Mouse (Mus musculus) hindbrain, postnatal 0 days (tissue): ENCODE data around the gene Prdx1. TPM values are rescaled to one million over a fixed set of nuclear protein-coding genes. Genes with fewer than 3 reads are reported as not detected.
"Not testable (repeated sequence)": the region's sequence is repeated elsewhere in the genome, so short reads cannot be mapped to it uniquely, and the experiment has no call there.

Source experiments
- ATAC-seq: fragments of 200-750 bp; cut with Nextera tagmentation; 2 replicates; pipeline ENCODE4 v1.8.0; 2017; ENCODE audit warnings: mild to moderate bottlenecking, moderate TSS enrichment, moderate library complexity
- DNase-seq: peaks from one replicate; pipeline ENCODE4 v3.0.0-alpha.2; 2015; ENCODE audit warnings: low spot score
- H3K27ac ChIP-seq: fragments of 300-500 bp; sonication (generic); 2 replicates; pipeline ENCODE4 v1.5.1; 2014; ENCODE audit warnings: mild to moderate bottlenecking
- H3K27me3 ChIP-seq: fragments of 300-500 bp; sonication (generic); 2 replicates; pipeline ENCODE4 v1.6.1; 2014; ENCODE audit warnings: low read length, mixed read lengths; ENCODE audit not compliant: insufficient read depth
- H3K36me3 ChIP-seq: fragments of 300-500 bp; sonication (generic); 2 replicates; pipeline ENCODE4 v1.6.1; 2014; ENCODE audit warnings: low read length, mixed read lengths; ENCODE audit not compliant: insufficient read depth
- H3K4me1 ChIP-seq: fragments of 300-500 bp; sonication (generic); 2 replicates; pipeline ENCODE4 v1.6.1; 2014; ENCODE audit warnings: antibody characterized with exemption, low read length, mixed read lengths; ENCODE audit not compliant: insufficient read depth
- H3K4me2 ChIP-seq: fragments of 300-500 bp; sonication (generic); 2 replicates; pipeline ENCODE4 v1.6.1; 2014; ENCODE audit warnings: low read depth, mild to moderate bottlenecking, low read length, moderate library complexity, mixed read lengths
- H3K4me3 ChIP-seq: fragments of 300-500 bp; sonication (generic); 2 replicates; pipeline ENCODE4 v1.5.1; 2014; ENCODE audit warnings: low read length
- H3K9ac ChIP-seq: fragments of 300-500 bp; sonication (generic); replicated peaks from 2 replicates; pipeline ENCODE4 v1.6.1; 2014; ENCODE audit warnings: mild to moderate bottlenecking, low read length, moderate library complexity, mixed read lengths
- H3K9me3 ChIP-seq: fragments of 300-500 bp; sonication (generic); 2 replicates; pipeline ENCODE4 v1.6.1; 2016; ENCODE audit warnings: low read length, mixed read lengths
- CTCF ChIP-seq: IDR thresholded peaks from 2 replicates; pipeline ENCODE4 v1.5.1; 2016; ENCODE audit warnings: antibody characterized with exemption, control low read depth, low read depth
- WGBS: fragments of 180-500 bp; shearing (Covaris S2); extraction: QIAGEN DNeasy Blood & Tissue Kit; methylation state at CpG from one replicate; pipeline ENCODE4 v1.1.7; 2014; 5-methylcytosine and 5-hydroxymethylcytosine counted together
- polyA plus RNA-seq: library from polyadenylated mRNA; unstranded; fragments of >200 nt; fragmentation: Nextera tagmentation; extraction: Ambion mirVana; gene quantifications from 2 replicates; pipeline ENCODE4 v1.2.1, GENCODE M21; 2015
- total RNA-seq: library from RNA; depleted of rRNA; stranded (reverse); fragments of >200 nt; gene quantifications from 2 replicates; pipeline ENCODE4 v1.2.3, GENCODE M21; 2014

The Prdx1 gene
- total and polyA plus RNA-seq, 2 experiments from 2014 or later, result 136 to 589 TPM

GRCm38 (mm10) chr4:116650924-116651796, 34.2 kb upstream of the Prdx1 start, which contains the start of gene Akr1a1:
Gene Akr1a1 (minus strand): TSS chr4:116651680.
- under 1% methylated on average over 39 of the region's 39 CpGs for WGBS
- H3K9me3 ChIP-seq, result no peaks in the 10 kb centered on the region
- peaks cover 4% of the 10 kb centered on the region; the same call in 1 of the 2 replicates for H3K36me3 ChIP-seq
- H3K4me1 ChIP-seq, result peaks cover 5% of the 10 kb centered on the region; the same call in 1 of the 2 replicates
- TF ChIP-seq CTCF, result no peak
- ATAC-seq, result peak; percentile 99
- H3K4me2 ChIP-seq, result peak within 1 kb of the TSS; percentile 72
- peak; percentile 96 for DNase-seq
- H3K4me3 ChIP-seq, result peak within 1 kb of the TSS; percentile 86
- H3K27ac ChIP-seq, result peak within 1 kb of the TSS; percentile 91
- H3K27me3 ChIP-seq, result no peaks in the 10 kb centered on the region
- H3K9ac ChIP-seq, result peak within 1 kb of the TSS; percentile 92

- Histone ChIP-seq H3K27ac (peak overlapping the region; percentile 91; the same call in 1 of the 2 replicates), H3K9ac (peak overlapping the region; percentile 92), H3K4me3 (peak overlapping the region; percentile 86), H3K36me3 (peaks cover 4% of the 10 kb centered on the region; the same call in 1 of the 2 replicates), H3K9me3 (no peaks in the 10 kb centered on the region), H3K4me1 (peaks cover 5% of the 10 kb centered on the region; the same call in 1 of the 2 replicates), H3K4me2 (peak overlapping the region; percentile 72), H3K27me3 (no peaks in the 10 kb centered on the region)
- DNase-seq, result no peak
- no peak for TF ChIP-seq CTCF
- WGBS, result 9% methylated on average over 6 of the region's 6 CpGs
- ATAC-seq, result peak; percentile 44; the same call in 1 of the 2 replicates
Measured at GRCm38 (mm10) chr4:116651797-116652135, 33.6 kb upstream of the Prdx1 start.

- 84% methylated on average over 6 of the region's 6 CpGs for WGBS
- no peak overlapping the region for H3K9ac ChIP-seq
- peaks cover 5% of the 10 kb centered on the region; the same call in 1 of the 2 replicates for H3K4me1 ChIP-seq
- ATAC-seq (no peak), DNase-seq (no peak)
- no peak overlapping the region for H3K27ac ChIP-seq
- no peak overlapping the region for H3K4me2 ChIP-seq
- no peak for TF ChIP-seq CTCF
- no peaks in the 10 kb centered on the region for H3K9me3 ChIP-seq
- no peaks in the 10 kb centered on the region for H3K27me3 ChIP-seq
- H3K36me3 ChIP-seq, result peaks cover 4% of the 10 kb centered on the region; the same call in 1 of the 2 replicates
- H3K4me3 ChIP-seq, result no peak overlapping the region
Measured at GRCm38 (mm10) chr4:116653228-116653627, 32.1 kb upstream of the Prdx1 start.

- H3K4me2 ChIP-seq, result no peak overlapping the region
- H3K9ac ChIP-seq, result no peak overlapping the region
- H3K9me3 ChIP-seq, result no peaks in the 10 kb centered on the region
- H3K27me3 ChIP-seq, result no peaks in the 10 kb centered on the region
- H3K4me3 ChIP-seq, result no peak overlapping the region
- no peak for ATAC-seq
- H3K36me3 ChIP-seq, result no peaks in the 10 kb centered on the region
- no peak for TF ChIP-seq CTCF
- WGBS, result 73% methylated on average over 2 of the region's 2 CpGs
- no peak overlapping the region for H3K27ac ChIP-seq
- H3K4me1 ChIP-seq, result peaks cover 2% of the 10 kb centered on the region; the same call in 1 of the 2 replicates
- DNase-seq, result no peak
Measured at GRCm38 (mm10) chr4:116655100-116655499, 30.2 kb upstream of the Prdx1 start.

GRCm38 (mm10) chr4:116655658-116656057, 29.7 kb upstream of the Prdx1 start:
- Histone ChIP-seq H3K4me3 (no peak overlapping the region), H3K4me1 (no peaks in the 10 kb centered on the region), H3K9ac (no peak overlapping the region), H3K27me3 (no peaks in the 10 kb centered on the region), H3K27ac (no peak overlapping the region), H3K36me3 (no peaks in the 10 kb centered on the region), H3K4me2 (no peak overlapping the region), H3K9me3 (no peaks in the 10 kb centered on the region)
- no peak for TF ChIP-seq CTCF
- 84% methylated on average over 3 of the region's 3 CpGs for WGBS
- no peak for ATAC-seq
- no peak for DNase-seq

- ATAC-seq (no peak), DNase-seq (no peak)
- no peaks in the 10 kb centered on the region for H3K9me3 ChIP-seq
- H3K27me3 ChIP-seq, result no peaks in the 10 kb centered on the region
- no peak for TF ChIP-seq CTCF
- H3K4me2 ChIP-seq, result no peak overlapping the region
- H3K9ac ChIP-seq, result no peak overlapping the region
- WGBS, result 43% methylated on average over 3 of the region's 3 CpGs
- no peak overlapping the region for H3K4me3 ChIP-seq
- H3K36me3 ChIP-seq, result no peaks in the 10 kb centered on the region
- no peak overlapping the region for H3K27ac ChIP-seq
- H3K4me1 ChIP-seq, result no peaks in the 10 kb centered on the region
Measured at GRCm38 (mm10) chr4:116657971-116658370, 27.4 kb upstream of the Prdx1 start.

GRCm38 (mm10) chr4:116659474-116659873, 25.9 kb upstream of the Prdx1 start:
- WGBS, result 45% methylated on average over 2 of the region's 2 CpGs
- ATAC-seq, result no peak

GRCm38 (mm10) chr4:116659916-116660315, 25.4 kb upstream of the Prdx1 start:
- not testable (repeated sequence) for H3K4me1 ChIP-seq, H3K4me3 ChIP-seq, H3K27me3 ChIP-seq, H3K36me3 ChIP-seq, H3K9me3 ChIP-seq, H3K9ac ChIP-seq, H3K4me2 ChIP-seq, H3K27ac ChIP-seq, DNase-seq, ATAC-seq
- WGBS, result 85% methylated on average over 6 of the region's 6 CpGs

More at GRCm38 (mm10) chr4:116659474-116659873, 25.9 kb upstream of the Prdx1 start:
- TF ChIP-seq CTCF, result no peak
- Histone ChIP-seq H3K4me3 (no peak overlapping the region), H3K27ac (no peak overlapping the region), H3K9ac (no peak overlapping the region), H3K9me3 (no peaks in the 10 kb centered on the region), H3K4me1 (no peaks in the 10 kb centered on the region), H3K4me2 (no peak overlapping the region), H3K27me3 (no peaks in the 10 kb centered on the region), H3K36me3 (no peaks in the 10 kb centered on the region)
- peak; percentile 35 for DNase-seq
